Mouse (Mus musculus): ENCODE results near the gene Rock2.

GRCm38 (mm10) chr12:17036532-17036931 is 141.8 kb downstream of the Rock2 start:
- TF ChIP-seq CTCF (IDR thresholded peaks at IDR 0.05; ENCODE audit: insufficient read depth, low read depth, low read length) (no peak), POLR2A (IDR thresholded peaks at IDR 0.05; ENCODE audit: insufficient read depth, low read depth, low read length) (no peak)
